Mouse (Mus musculus) urinary bladder, postnatal 0 days (tissue): Measurements from ENCODE around the gene Gm3594. TPM values are rescaled to one million over a fixed set of nuclear protein-coding genes. Genes with fewer than 3 reads are reported as not detected.

Source experiments
- polyA plus RNA-seq: library from polyadenylated mRNA; unstranded; fragments of >200 nt; fragmentation: Nextera tagmentation; extraction: Ambion mirVana; gene quantifications from 2 replicates; pipeline ENCODE4 v1.2.1, GENCODE M21; 2015

Gene Gm3594
- not detected in 2 replicates for polyA plus RNA-seq

GRCm38 (mm10) chr14:6444511-6444910 is at the start of gene Gm3594:
Gene Gm3594 (minus strand): TSS chr14:6444611.

DNA sequence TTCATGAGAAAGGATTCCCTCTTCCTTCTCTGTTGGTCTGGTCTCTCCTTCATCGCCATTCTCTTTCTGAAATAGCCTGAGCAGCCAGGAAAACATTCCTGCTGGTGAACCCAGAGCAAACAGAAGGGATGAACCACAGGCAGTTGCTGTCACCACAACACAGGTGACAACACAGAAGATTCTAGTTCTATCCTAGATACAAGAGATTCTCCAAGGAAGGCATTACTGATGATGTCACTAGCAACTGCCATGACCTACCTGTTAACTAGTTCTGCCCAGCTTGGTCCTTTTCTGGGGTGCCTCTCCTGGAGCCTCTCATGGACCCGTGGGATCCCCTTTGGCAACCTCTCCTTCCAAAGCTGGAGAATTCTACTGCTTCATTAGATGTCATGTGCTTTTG is 32.0 kb downstream of the Gm3594 start, which contains the start of gene Gm3591:
Gene Gm3591, minus strand, starts transcription at position 101 of the 400 bp plus-strand sequence.

DNA sequence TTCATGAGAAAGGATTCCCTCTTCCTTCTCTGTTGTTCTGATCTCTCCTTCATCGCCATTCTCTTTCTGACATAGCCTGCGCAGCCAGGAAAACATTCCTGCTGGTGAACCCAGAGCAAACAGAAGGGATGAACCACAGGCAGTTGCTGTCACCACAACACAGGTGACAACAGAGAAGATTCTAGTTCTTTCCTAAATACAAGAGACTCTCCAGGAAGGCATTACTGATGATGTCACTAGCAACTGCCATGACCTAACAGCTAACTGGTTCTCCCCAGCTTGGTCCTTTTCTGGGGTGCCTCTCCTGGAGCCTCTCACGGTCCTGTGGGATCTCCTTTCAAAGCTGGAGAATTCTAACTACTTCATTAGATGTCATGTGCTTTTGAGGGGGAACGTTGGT is 54.2 kb downstream of the Gm3594 start, which contains the start of gene Gm16440:
Gene Gm16440, minus strand, starts transcription at position 101 of the 400 bp plus-strand sequence.

Other genes with a start within 250 kb of the Gm3594 start
- gene Gm21560, start 225.3 kb downstream of the Gm3594 start, polyA plus RNA-seq, result not detected in 2 replicates
- 1.4 and 1.5 TPM in 2 replicates for gene Gm3411, start 157.4 kb downstream of the Gm3594 start, polyA plus RNA-seq
- gene Gm21103, start 139.8 kb downstream of the Gm3594 start, polyA plus RNA-seq, result not detected in 2 replicates
- not detected in 2 replicates for gene Gm3618, start 100.9 kb downstream of the Gm3594 start, polyA plus RNA-seq
- not detected in 2 replicates for gene Gm16440, start 54.3 kb downstream of the Gm3594 start, polyA plus RNA-seq
- 0.79 and 1.1 TPM in 2 replicates for gene Gm3591, start 32.1 kb downstream of the Gm3594 start, polyA plus RNA-seq
- gene Gm8356, start 92.7 kb upstream of the Gm3594 start, polyA plus RNA-seq, result not detected in 2 replicates
- gene Gm3629, start 146.0 kb upstream of the Gm3594 start, polyA plus RNA-seq, result 0.19 and 0.30 TPM in 2 replicates
- not detected in 2 replicates for gene Gm3460, start 177.8 kb upstream of the Gm3594 start, polyA plus RNA-seq
- gene Gm10251, start 239.6 kb upstream of the Gm3594 start, polyA plus RNA-seq, result not detected in 2 replicates